Mouse (Mus musculus) urinary bladder, postnatal 10 days (tissue): ENCODE measurements around the gene Speer4a.
"Not testable (repeated sequence)": the region's sequence is repeated elsewhere in the genome, so short reads cannot be mapped to it uniquely, and the experiment has no call there.

Experiments used
- DNase-seq: peaks from one replicate; pipeline ENCODE4 v3.0.0; 2022; ENCODE audit warnings: low spot score

Speer4a gene

GRCm38 (mm10) chr5:26039458-26039857 is at the start of gene Speer4a:
Gene Speer4a (minus strand): TSS chr5:26039558.
- not testable (repeated sequence) for DNase-seq

- DNase-seq: not testable (repeated sequence)
These were observed 39.7 kb upstream of the Speer4a start for GRCm38 (mm10) chr5:26079023-26079422.

- DNase-seq: no peak
These were observed 31.4 kb upstream of the Speer4a start for GRCm38 (mm10) chr5:26070716-26071115.

GRCm38 (mm10) chr5:26058481-26058880 is 19.1 kb upstream of the Speer4a start, which contains the start of gene Gm7347:
Gene Gm7347 (minus strand): TSS chr5:26058581.
- not testable (repeated sequence) for DNase-seq

- DNase-seq: not testable (repeated sequence)
These were observed 16.5 kb downstream of the Speer4a start, which contains the start of gene Gm5862 for GRCm38 (mm10) chr5:26022816-26023215. Gene Gm5862 (minus strand): TSS chr5:26022916.

GRCm38 (mm10) chr5:26007697-26008096 is 31.7 kb downstream of the Speer4a start:
- not testable (repeated sequence) for DNase-seq

- DNase-seq: peak; percentile 9
These were observed 32.2 kb downstream of the Speer4a start for GRCm38 (mm10) chr5:26006937-26007695.

GRCm38 (mm10) chr5:26004698-26005097 is 34.7 kb downstream of the Speer4a start, which contains the start of gene Gm1979:
Gene Gm1979 (minus strand): TSS chr5:26004798.
- not testable (repeated sequence) for DNase-seq

- DNase-seq: not testable (repeated sequence)
These were observed 50.8 kb downstream of the Speer4a start, which contains the start of gene Gm21698 for GRCm38 (mm10) chr5:25988550-25988949. Gene Gm21698 (minus strand): TSS chr5:25988650.
